In genomic region chr11:88379635-88380034, GRCm38 (mm10) we compare ENCODE assay signal across 21 mouse cellular contexts.
DNase-seq lines count a peak whose midpoint lies in the region; ATAC-seq lines count a peak whose summit lies in the region.
"Had no signal": no experiment of that assay in that cellular context is flagged by ENCODE, and none has a peak within 500 bp of the region (broad histone marks: within the 10 kb centered on the region; RNA-seq: fewer than 3 reads in every experiment).

No protein-coding gene starts in this region.

- H3K9me3 ChIP-seq in hindbrain, embryonic 10.5 days: no peaks in the 10 kb centered on the region
- H3K9me3 ChIP-seq in hindbrain, embryonic 14.5 days (ENCODE audit: control insufficient read depth, low read length): no peaks in the 10 kb centered on the region
- no peaks in the 10 kb centered on the region for H3K9me3 ChIP-seq in heart, embryonic 16.5 days (replicated peaks; ENCODE audit: control insufficient read depth, low read length)
- H3K9me3 ChIP-seq in midbrain, embryonic 15.5 days: no peaks in the 10 kb centered on the region
- H3K9me3 ChIP-seq: embryonic facial prominence, embryonic 15.5 days; G1E; lung, embryonic 15.5 days had no signal

- H3K4me3 ChIP-seq in hindbrain, embryonic 10.5 days: no peak overlapping the region
- H3K4me3 ChIP-seq in hindbrain, embryonic 14.5 days (replicated peaks; ENCODE audit: low read length): no peak overlapping the region
- H3K4me3 ChIP-seq in heart, embryonic 16.5 days (ENCODE audit: low read length): no peak overlapping the region
- no peak overlapping the region for H3K4me3 ChIP-seq in midbrain, embryonic 15.5 days
- H3K4me3 ChIP-seq: embryonic facial prominence, embryonic 15.5 days; lung, embryonic 15.5 days; myocyte had no signal

- H3K36me3 ChIP-seq in hindbrain, embryonic 10.5 days: peaks cover 85% of the 10 kb centered on the region
- H3K36me3 ChIP-seq in hindbrain, embryonic 14.5 days (replicated peaks; ENCODE audit: control insufficient read depth, insufficient read depth): no peaks in the 10 kb centered on the region
- no peaks in the 10 kb centered on the region for H3K36me3 ChIP-seq in heart, embryonic 16.5 days (ENCODE audit: control insufficient read depth, insufficient read depth)
- H3K36me3 ChIP-seq in midbrain, embryonic 15.5 days (replicated peaks): no peaks in the 10 kb centered on the region
- H3K36me3 ChIP-seq: lung, embryonic 15.5 days had no signal

- H3K9ac ChIP-seq in hindbrain, embryonic 14.5 days: no peak overlapping the region
- H3K9ac ChIP-seq in heart, embryonic 16.5 days (ENCODE audit: low read length): no peak overlapping the region
- no peak overlapping the region for H3K9ac ChIP-seq in midbrain, embryonic 15.5 days
- H3K9ac ChIP-seq: embryonic facial prominence, embryonic 15.5 days; forebrain, postnatal 0 days; lung, embryonic 15.5 days had no signal

- H3K27me3 ChIP-seq in hindbrain, embryonic 10.5 days (ENCODE audit: insufficient read depth, poor library complexity, severe bottlenecking): no peaks in the 10 kb centered on the region
- no peaks in the 10 kb centered on the region for H3K27me3 ChIP-seq in hindbrain, embryonic 14.5 days (ENCODE audit: control insufficient read depth, insufficient read depth, low read length)
- H3K27me3 ChIP-seq in heart, embryonic 16.5 days (ENCODE audit: control insufficient read depth, insufficient read depth, low read length): no peaks in the 10 kb centered on the region
- H3K27me3 ChIP-seq in midbrain, embryonic 15.5 days (replicated peaks): no peaks in the 10 kb centered on the region
- H3K27me3 ChIP-seq: embryonic facial prominence, embryonic 15.5 days; lung, embryonic 15.5 days had no signal

- H3K27ac ChIP-seq in hindbrain, embryonic 10.5 days: peak overlapping the region; percentile 65
- no peak overlapping the region for H3K27ac ChIP-seq in hindbrain, embryonic 14.5 days
- peak overlapping the region; percentile 47 for H3K27ac ChIP-seq in heart, embryonic 16.5 days (ENCODE audit: low read length)
- peak overlapping the region; percentile 62 for H3K27ac ChIP-seq in midbrain, embryonic 15.5 days
- H3K27ac ChIP-seq: embryonic facial prominence, embryonic 15.5 days; lung, embryonic 15.5 days had no signal

- ATAC-seq in hindbrain, embryonic 14.5 days (ENCODE audit: low FRiP score): no peak
- peak; percentile 42 for ATAC-seq in heart, embryonic 16.5 days (replicated peaks; ENCODE audit: extremely low read depth, insufficient read depth, low FRiP score)
- ATAC-seq in midbrain, embryonic 15.5 days (replicated peaks): no peak
- ATAC-seq: forebrain, postnatal 0 days; hindbrain, embryonic 16.5 days had no signal

- H3K4me2 ChIP-seq in hindbrain, embryonic 14.5 days (replicated peaks): no peak overlapping the region
- H3K4me2 ChIP-seq in heart, embryonic 16.5 days (ENCODE audit: low read depth, low read length): no peak overlapping the region
- no peak overlapping the region for H3K4me2 ChIP-seq in midbrain, embryonic 15.5 days
- H3K4me2 ChIP-seq: embryonic facial prominence, embryonic 15.5 days; liver, embryonic 11.5 days; lung, embryonic 15.5 days had no signal

- 75% methylated on average over 2 of the region's 2 CpGs for WGBS in hindbrain, embryonic 10.5 days
- WGBS in hindbrain, embryonic 14.5 days: 74% methylated on average over 2 of the region's 2 CpGs
- WGBS in heart, embryonic 16.5 days: 47% methylated on average over 2 of the region's 2 CpGs
- 56% methylated on average over 2 of the region's 2 CpGs for WGBS in midbrain, embryonic 15.5 days

- peaks cover 65% of the 10 kb centered on the region for H3K4me1 ChIP-seq in hindbrain, embryonic 10.5 days (replicated peaks)
- H3K4me1 ChIP-seq in hindbrain, embryonic 14.5 days (replicated peaks; ENCODE audit: control insufficient read depth, insufficient read depth, low read length): peaks cover 33% of the 10 kb centered on the region
- peaks cover 39% of the 10 kb centered on the region for H3K4me1 ChIP-seq in heart, embryonic 16.5 days (ENCODE audit: control insufficient read depth, insufficient read depth, low read length)
- peaks cover 64% of the 10 kb centered on the region for H3K4me1 ChIP-seq in midbrain, embryonic 15.5 days
- H3K4me1 ChIP-seq: embryonic facial prominence, embryonic 15.5 days had no signal

- DNase-seq in hindbrain, embryonic 10.5 days (ENCODE audit: low spot score): no peak
- no peak for DNase-seq in hindbrain, embryonic 14.5 days (ENCODE audit: low spot score)
- DNase-seq in heart, adult 8-10 months (ENCODE audit: low spot score): peak; percentile 48
- no peak for DNase-seq in thymus, postnatal 36 days
- no peak for DNase-seq in kidney, postnatal 4 days
- DNase-seq: adrenal gland, adult 8-10 months; cerebellum, adult 18-20 months; forebrain, postnatal 0 days; kidney, adult 8-10 months; kidney, postnatal 36 days; left cerebral cortex, postnatal 4 days; right cerebral cortex, postnatal 14 days; thymus, postnatal 4 days had no signal
